Mouse (Mus musculus): Measurements from ENCODE around the gene Gck. TPM values are rescaled to one million over a fixed set of nuclear protein-coding genes. Genes with fewer than 3 reads are reported as not detected.
A peak's percentile ranks its signal among the peaks of the same experiment; 100 is the strongest.
"Not testable (repeated sequence)": the region's sequence is repeated elsewhere in the genome, so short reads cannot be mapped to it uniquely, and the experiment has no call there.

Gck gene
- total RNA-seq, 2 experiments from 2014 or later = 2.0 to 5.2 TPM

GRCm38 (mm10) chr11:5907096-5907495, 42.8 kb downstream of the Gck start:
- DNase-seq = no peak

GRCm38 (mm10) chr11:5905778-5906518, 43.9 kb downstream of the Gck start:
- no peak for DNase-seq

GRCm38 (mm10) chr11:5904871-5905270, 45.0 kb downstream of the Gck start:
- no peak for DNase-seq

GRCm38 (mm10) chr11:5904357-5904756, 45.5 kb downstream of the Gck start:
- DNase-seq = no peak

GRCm38 (mm10) chr11:5903844-5904243, 46.0 kb downstream of the Gck start:
- DNase-seq = no peak

- no peak for DNase-seq
These were observed 47.5 kb downstream of the Gck start for GRCm38 (mm10) chr11:5902390-5902789.

GRCm38 (mm10) chr11:5901950-5902349, 47.9 kb downstream of the Gck start:
- no peak for DNase-seq

GRCm38 (mm10) chr11:5901320-5901719, 48.6 kb downstream of the Gck start:
- DNase-seq = no peak

- DNase-seq = no peak
These were observed 50.6 kb downstream of the Gck start for GRCm38 (mm10) chr11:5899286-5899685.

- DNase-seq = no peak
These were observed 51.4 kb downstream of the Gck start, which contains the start of gene Myl7 for GRCm38 (mm10) chr11:5898531-5898930. Myl7 (minus strand) TSS chr11:5898782.

GRCm38 (mm10) chr11:5897839-5898238, 52.0 kb downstream of the Gck start:
- DNase-seq = no peak

GRCm38 (mm10) chr11:5897230-5897629, 52.7 kb downstream of the Gck start:
- DNase-seq = no peak

GRCm38 (mm10) chr11:5893807-5894206, 56.1 kb downstream of the Gck start:
- DNase-seq = no peak

- DNase-seq = no peak
These were observed 57.0 kb downstream of the Gck start for GRCm38 (mm10) chr11:5892810-5893368.

GRCm38 (mm10) chr11:5892151-5892591, 57.7 kb downstream of the Gck start:
- DNase-seq = peak; percentile 64

GRCm38 (mm10) chr11:5888563-5888962, 61.3 kb downstream of the Gck start:
- not testable (repeated sequence) for DNase-seq

GRCm38 (mm10) chr11:5887250-5887649, 62.6 kb downstream of the Gck start:
- DNase-seq = no peak

- no peak for DNase-seq
These were observed 63.7 kb downstream of the Gck start for GRCm38 (mm10) chr11:5886187-5886586.

GRCm38 (mm10) chr11:5882518-5882917, 67.4 kb downstream of the Gck start:
- no peak for DNase-seq

- no peak for DNase-seq
These were observed 70.0 kb downstream of the Gck start for GRCm38 (mm10) chr11:5879905-5880304.

GRCm38 (mm10) chr11:5878661-5879060, 71.2 kb downstream of the Gck start:
- no peak for DNase-seq

- DNase-seq = peak; percentile 97
These were observed 71.9 kb downstream of the Gck start, which contains the start of gene Pold2 for GRCm38 (mm10) chr11:5877921-5878526. Pold2 (minus strand) TSS chr11:5878292.

GRCm38 (mm10) chr11:5877421-5877820, 72.5 kb downstream of the Gck start:
- DNase-seq = no peak

All from gastrocnemius, postnatal 25 days (tissue).